Mouse (Mus musculus) c-Kit-positive CD71-positive TER-119-positive erythroid progenitor cells, embryonic 14.5 days (primary cell): Measurements from ENCODE around the gene Adipor2.
"Not testable (repeated sequence)": the region's sequence is repeated elsewhere in the genome, so short reads cannot be mapped to it uniquely, and the experiment has no call there.

Experiments used
- DNase-seq: peaks from one replicate; pipeline ENCODE4 v3.0.0-alpha.2; 2013; ENCODE audit warnings: low spot score

Gene Adipor2

GRCm38 (mm10) chr6:119389089-119389488, 28.4 kb downstream of the Adipor2 start:
- no peak for DNase-seq

GRCm38 (mm10) chr6:119388650-119389012, 28.9 kb downstream of the Adipor2 start:
- DNase-seq, result peak; percentile 96

GRCm38 (mm10) chr6:119387801-119388649, 29.5 kb downstream of the Adipor2 start:
- no peak for DNase-seq

GRCm38 (mm10) chr6:119386821-119387220, 30.7 kb downstream of the Adipor2 start:
- no peak for DNase-seq

- DNase-seq, result no peak
These were observed 31.1 kb downstream of the Adipor2 start for GRCm38 (mm10) chr6:119386421-119386820.

- no peak for DNase-seq
These were observed 31.8 kb downstream of the Adipor2 start for GRCm38 (mm10) chr6:119385668-119386067.

- no peak for DNase-seq
These were observed 38.9 kb downstream of the Adipor2 start for GRCm38 (mm10) chr6:119378631-119379030.

GRCm38 (mm10) chr6:119377613-119378012, 39.9 kb downstream of the Adipor2 start:
- DNase-seq, result no peak

GRCm38 (mm10) chr6:119375035-119375434, 42.5 kb downstream of the Adipor2 start:
- no peak for DNase-seq

- no peak for DNase-seq
These were observed 44.4 kb downstream of the Adipor2 start for GRCm38 (mm10) chr6:119373000-119373705.

- no peak for DNase-seq
These were observed 45.3 kb downstream of the Adipor2 start for GRCm38 (mm10) chr6:119372237-119372636.

- no peak for DNase-seq
These were observed 45.9 kb downstream of the Adipor2 start for GRCm38 (mm10) chr6:119371624-119372023.

GRCm38 (mm10) chr6:119367382-119367781, 50.1 kb downstream of the Adipor2 start:
- no peak for DNase-seq

- not testable (repeated sequence) for DNase-seq
These were observed 50.7 kb downstream of the Adipor2 start for GRCm38 (mm10) chr6:119366800-119367199.

- DNase-seq, result no peak
These were observed 53.9 kb downstream of the Adipor2 start for GRCm38 (mm10) chr6:119363593-119363992.

GRCm38 (mm10) chr6:119360925-119361702, 56.4 kb downstream of the Adipor2 start:
- DNase-seq, result peak; percentile 78

GRCm38 (mm10) chr6:119360250-119360649, 57.3 kb downstream of the Adipor2 start:
- not testable (repeated sequence) for DNase-seq

GRCm38 (mm10) chr6:119358020-119358571, 59.4 kb downstream of the Adipor2 start:
- DNase-seq, result no peak

- DNase-seq, result no peak
These were observed 65.0 kb downstream of the Adipor2 start for GRCm38 (mm10) chr6:119352501-119352900.

- no peak for DNase-seq
These were observed 65.8 kb downstream of the Adipor2 start for GRCm38 (mm10) chr6:119351656-119352055.

- DNase-seq, result no peak
These were observed 66.8 kb downstream of the Adipor2 start for GRCm38 (mm10) chr6:119350703-119351198.

GRCm38 (mm10) chr6:119348234-119348633, 69.3 kb downstream of the Adipor2 start:
- DNase-seq, result peak; percentile 58
